Mouse (Mus musculus) thymus, postnatal 36 days (tissue): Measurements from ENCODE around the gene Catsperz.

Source experiments
- DNase-seq, 2 experiments: peaks; one replicate each; pipeline ENCODE4 v3.0.0; 2022; ENCODE audit warnings: mixed read lengths in 2 of 2

Gene Catsperz

DNA sequence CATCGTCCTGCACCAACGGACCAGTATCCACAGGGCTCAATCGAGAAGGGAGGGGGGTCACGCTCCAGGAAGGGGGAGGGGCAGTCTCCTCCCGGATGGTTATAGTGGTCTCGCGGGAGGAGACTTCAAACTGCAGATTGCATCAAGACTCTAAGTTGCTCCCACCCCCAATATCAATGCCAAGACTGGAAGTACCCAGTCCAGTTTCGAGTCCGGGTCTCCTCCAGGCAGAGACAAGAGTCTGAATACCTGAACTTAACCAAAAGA, at the start of gene Catsperz:
Gene Catsperz, minus strand, starts transcription at position 74 of the 267 bp plus-strand sequence.
- no peak for DNase-seq

DNA sequence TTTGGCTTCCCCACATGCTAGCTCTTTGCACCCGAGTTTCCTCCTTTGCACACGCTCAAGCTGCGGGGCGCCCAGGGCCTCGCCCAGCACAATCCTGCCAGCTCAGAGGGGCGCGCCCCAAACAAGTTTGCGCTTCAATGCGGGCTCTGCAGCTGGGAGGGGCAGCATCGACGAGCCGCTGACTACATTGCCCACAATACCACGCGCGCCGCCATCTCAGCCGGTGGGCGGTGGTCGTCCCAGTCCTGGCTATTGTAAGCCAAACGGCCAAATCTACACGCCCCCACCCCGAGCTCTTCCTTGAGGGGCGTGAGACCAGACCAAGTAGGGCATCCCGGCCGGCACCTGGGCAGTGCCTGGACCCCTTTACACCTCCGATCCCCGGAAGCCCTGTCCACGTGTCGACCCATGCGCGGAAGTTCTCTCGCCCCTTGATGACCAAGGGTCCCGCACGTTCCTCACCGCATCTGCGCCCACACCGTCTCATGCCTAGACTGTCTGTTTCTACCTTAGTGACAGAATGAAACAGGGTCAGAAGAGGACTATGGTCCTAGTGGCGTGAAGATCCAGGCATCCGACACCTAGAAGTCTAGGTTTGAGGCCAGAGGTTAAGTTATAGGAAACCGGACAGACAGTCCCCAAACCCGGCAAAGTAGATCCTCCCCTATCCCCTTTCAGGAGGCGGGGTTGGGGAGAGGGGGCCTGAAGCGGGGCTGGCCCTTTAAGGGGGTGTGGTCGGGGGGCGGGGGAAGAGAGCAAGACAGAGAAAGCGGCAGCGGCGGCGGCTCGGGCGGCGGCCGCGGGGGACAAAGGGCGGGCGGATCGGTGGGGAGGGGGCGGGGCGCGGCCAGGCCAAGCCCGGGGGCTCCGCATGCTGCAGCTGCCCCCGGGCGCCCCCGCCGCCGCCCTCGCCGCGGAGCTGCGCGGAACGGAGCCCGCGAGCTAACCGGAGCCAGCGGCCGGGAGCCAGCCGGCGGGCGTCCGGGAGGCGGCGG, 49.3 kb upstream of the Catsperz start, which contains the start of gene Ppp1r14b:
Gene Ppp1r14b, plus strand, starts transcription at position 758 of the 995 bp plus-strand sequence.
- DNase-seq, result peak; percentile 82 to 90

DNA sequence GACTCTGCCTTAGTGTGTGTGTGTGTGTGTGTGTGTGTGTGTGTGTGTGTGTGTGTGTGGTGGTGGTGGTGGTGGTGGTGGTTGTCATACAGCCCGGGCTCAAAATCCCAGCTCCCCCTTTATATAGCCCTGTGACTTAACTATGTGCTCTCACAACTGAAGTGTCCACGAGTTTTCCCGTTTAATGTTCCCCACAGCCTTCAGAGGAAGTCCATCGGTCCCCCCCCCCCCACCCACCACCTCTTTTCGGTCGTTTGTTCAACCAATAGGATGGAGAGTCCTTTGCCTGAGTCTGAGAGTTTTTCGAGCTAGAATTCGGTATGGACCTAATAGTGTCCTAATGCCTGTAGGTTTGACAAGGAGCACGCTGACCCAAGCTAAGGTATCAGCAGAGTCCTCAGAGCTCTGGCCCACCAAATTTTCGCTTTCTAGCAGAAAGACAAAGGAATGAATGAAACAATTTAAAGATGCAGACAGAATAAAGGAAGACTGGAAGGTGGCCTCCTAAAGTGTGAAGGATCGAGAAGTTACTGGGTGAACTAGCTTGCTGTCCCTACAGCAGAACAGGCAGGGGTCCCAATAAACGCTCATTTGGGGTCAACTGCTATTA, 48.5 kb upstream of the Catsperz start:
- DNase-seq, result no peak

DNA sequence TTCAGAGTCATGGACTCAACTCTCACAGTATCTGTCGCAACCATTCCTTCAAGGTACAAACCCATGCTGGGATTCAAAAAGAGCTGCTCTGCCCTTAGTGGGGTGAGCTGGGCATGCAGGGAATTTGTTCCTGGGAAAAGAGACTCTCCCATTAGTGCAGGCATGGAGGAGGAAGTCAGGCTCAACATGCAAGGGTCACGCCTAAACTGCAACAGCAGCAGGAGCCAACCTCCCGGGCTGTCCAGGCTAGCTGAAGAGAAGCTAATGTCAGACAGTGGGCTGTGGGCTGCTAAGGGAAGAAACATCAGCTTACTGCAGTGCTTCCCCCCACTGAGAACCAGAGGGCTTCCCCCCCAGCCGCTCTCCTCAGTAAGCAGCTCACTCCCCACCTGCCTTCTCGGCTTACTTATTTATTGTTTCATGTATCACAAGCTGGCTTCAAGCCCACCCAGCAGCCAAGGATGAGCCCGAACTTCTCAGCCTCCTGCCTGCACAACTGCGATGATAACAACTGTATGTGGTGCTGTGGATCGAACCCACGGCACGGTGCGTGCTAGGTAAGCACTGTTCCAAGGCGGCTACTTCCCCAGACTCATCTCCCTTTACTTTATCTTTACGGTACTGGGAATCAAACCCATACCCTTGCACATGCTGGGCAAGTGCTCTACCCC, 47.2 kb upstream of the Catsperz start:
- no peak for DNase-seq

DNA sequence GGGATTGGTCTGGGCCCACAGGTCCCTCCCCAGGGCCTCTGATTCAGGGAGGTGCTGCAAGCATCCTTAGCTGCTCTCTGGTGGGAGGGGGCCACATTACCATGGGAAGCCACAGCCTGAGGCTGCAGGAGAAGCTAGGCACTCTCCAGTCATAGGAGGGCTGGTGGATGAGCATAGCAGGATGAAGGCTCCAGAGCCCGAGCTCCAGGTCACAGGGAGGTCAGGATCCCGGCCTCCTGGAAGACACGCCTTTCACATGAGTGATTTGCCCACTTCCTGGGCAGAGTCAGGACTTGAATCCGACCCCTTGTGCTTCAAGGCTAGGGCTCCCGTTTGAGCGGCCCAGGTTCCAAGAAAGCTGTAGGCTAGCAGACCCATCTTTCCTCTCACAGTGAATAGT, 46.5 kb upstream of the Catsperz start:
- no peak for DNase-seq

DNA sequence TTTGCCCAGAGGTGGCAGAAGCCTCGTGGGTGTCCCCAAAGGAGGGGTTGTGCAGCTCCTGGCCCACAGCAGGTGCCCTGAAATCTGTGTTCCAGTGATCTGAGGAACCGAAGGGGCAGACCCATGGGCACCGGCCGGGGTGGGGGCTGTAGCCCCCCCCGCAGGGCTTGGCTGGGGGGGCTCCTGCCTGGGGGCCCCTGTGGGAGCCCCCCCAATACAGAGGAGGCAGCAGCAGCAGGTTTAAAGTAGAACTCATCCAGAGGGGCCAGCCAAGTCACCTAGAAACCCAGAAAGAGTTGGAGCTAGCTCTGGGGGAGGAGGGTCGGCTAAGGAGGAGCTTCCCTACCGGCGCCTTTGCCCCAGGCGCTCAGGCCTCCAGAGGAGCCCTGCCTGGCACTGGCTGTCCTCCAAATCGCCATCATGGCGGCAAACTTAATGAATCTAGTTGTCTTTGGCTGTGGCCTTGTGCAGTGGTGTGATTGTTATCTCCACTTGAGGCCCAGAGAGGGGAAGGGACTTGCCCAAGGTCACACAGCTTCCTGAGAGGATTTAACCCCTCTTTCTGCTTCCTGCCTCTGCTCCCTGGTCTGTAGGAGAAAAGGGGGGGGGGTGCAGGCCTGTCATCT, 45.4 kb upstream of the Catsperz start:
- no peak for DNase-seq

DNA sequence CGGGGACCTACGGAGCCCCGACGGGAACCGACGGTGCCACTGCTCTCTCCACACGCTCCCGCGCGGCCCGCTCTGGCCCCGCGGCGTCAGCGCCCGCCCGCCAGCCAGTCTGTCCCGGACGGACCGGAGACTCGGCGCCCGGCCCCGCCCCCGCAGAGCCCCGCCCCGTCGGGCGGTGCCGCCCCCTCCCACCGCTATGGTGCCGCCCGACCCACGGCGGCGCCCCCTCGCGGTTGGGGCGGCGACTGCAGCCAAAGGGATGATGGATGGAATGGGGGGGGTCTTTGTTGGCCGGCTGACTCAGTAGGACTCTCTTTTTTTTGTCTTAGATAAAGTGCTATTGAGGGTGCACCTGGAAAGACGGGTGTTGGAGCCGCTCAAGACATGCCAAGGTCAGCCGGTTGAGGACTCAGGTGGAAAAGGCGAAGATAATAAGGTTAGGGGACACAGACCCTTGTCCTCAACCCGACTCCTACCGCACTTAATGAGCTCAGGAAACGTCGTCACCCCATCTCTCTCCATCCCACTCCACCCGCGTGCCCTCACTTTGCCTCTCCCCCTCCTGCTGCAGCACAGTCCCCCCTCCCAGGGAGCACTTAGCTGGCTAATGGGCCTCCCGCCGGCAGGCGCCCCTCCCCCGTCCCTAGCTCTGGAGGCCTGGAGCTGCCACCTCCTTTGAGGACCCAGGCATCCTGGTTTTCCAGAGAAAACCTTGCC, 44.6 kb upstream of the Catsperz start:
- DNase-seq, result peak; percentile 71 to 74

DNA sequence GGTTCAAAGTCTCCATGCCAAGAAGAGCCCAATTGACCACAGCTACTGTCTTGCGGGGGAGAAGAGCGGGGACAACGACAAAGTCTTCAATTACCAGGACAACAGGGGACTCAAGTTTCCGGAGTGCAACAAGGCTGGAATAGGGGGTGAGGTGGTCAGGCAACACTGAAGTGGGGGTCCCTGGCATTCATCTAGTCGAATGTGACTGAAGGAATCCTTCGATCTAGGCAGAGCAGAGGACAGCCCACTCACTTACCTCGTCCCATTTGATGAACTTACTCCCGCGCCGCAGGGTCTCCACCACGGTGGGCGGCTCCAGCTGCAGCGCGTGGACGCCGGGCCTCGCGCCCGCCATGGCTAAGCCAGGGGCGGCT, 44.1 kb upstream of the Catsperz start:
- DNase-seq, result no peak

DNA sequence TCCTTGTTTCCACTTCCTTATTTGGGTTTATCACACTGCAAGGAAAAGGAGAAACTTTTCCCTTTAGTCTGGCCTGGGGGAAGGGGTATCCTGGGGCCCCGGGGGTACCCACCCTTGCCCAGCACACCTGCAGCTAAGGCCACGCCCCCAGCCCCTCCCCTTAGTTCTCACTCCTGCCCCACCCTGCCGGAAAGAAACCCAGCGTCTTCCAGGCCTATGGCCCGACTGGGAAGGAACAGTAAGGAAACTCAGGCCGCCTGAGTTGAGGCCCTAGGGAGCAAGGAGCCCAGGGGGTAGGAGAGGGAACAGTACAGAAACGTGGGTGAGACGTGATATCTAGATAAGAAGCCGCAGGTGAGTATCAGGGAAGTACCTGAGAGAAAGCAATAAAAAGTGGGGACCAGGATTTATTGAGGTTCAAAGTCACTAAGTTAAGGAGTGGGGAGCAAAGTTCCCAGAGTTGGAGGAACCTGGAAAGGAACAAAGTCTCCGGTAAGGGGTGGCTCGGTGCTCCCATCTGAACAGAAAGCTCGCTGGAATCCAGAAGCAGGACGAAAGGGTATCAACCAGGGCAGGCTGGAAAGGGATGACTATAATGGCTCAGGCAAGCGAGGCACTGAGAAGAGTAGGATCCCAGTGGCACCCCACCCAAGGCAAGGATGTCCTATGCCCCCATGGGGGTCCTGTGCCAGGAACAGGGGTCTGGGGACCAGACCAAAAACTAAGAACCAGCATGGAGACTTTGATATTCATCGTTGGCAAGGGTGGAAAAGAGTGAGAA, 43.5 kb upstream of the Catsperz start:
- DNase-seq, result peak; percentile 40 to 58

DNA sequence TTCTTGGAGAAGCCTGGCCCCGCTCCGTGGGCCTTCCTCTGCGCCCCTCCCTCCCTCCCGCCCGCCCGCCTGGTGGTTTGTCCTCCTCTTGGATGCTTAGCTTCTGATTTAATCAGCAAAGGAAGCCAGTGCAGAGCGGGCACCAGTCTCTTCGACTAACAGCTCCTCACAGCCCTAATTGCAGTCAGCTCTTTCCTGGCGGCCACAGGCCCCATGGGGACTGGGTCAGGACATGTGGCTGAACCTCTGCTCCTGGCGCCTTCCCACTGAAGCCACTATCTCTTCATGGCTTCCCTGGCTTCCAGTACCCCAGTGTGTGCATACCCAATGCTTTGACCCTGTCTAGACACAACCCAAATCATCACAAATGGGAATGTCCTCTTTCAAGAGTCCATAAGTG, 31.3 kb upstream of the Catsperz start:
- no peak for DNase-seq

DNA sequence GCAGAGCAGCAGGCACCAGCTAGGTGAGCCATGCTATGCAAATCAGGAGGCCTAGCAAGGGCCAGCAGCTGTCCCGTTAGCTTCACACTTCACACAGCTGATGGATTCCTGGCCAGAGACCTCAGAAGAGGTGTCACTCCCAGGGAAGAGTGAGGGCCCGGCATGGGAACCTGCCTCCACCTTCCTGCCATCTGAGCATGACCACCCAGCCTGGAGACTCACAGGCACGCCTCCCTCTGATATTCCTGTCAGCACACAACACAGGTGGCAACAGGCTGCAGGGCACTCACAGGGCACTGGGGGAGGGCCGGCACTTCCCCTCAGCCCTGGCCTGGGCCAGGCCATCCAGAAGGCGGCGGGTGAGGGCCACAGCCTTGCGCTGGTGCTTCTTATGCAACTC, 30.2 kb upstream of the Catsperz start:
- DNase-seq, result no peak

DNA sequence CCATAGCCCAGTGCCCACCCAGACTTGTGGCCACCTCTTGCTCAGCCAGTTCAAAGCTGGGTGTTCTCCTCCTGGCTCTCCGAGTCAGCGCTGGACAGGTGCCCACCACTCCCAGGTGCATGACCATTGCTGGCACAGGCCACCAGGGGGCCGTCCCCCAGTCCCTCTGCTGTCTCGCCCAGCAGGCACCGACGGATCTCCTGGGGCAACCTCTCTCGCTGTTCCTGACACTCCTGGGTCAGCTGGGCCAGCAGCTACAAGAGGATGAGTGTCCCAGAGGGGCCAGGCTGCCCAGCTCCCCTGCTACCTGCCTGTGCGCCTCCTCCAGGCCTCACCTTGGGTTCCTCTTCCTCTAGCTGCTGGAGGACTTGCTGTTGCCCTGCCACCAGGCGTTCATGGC, 28.9 kb upstream of the Catsperz start:
- DNase-seq, result peak; percentile 33 to 52

DNA sequence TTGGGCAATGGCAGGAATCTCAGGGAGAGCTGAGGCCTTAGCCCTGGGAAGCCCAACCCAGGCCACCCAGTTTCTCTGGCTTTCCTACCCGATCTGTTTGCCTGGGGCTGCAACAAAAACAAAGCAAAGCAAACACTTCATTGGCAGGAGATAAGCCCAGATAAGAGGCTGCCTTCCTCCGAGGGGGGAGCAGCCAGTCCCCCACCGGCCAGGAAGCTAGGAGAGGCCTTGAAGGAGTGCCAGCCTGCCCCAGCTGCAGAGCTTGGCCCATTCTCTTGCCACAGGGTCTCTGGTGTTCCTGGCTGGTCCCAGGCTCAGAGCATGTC, 27.5 kb upstream of the Catsperz start:
- DNase-seq, result peak; percentile 28 to 55

DNA sequence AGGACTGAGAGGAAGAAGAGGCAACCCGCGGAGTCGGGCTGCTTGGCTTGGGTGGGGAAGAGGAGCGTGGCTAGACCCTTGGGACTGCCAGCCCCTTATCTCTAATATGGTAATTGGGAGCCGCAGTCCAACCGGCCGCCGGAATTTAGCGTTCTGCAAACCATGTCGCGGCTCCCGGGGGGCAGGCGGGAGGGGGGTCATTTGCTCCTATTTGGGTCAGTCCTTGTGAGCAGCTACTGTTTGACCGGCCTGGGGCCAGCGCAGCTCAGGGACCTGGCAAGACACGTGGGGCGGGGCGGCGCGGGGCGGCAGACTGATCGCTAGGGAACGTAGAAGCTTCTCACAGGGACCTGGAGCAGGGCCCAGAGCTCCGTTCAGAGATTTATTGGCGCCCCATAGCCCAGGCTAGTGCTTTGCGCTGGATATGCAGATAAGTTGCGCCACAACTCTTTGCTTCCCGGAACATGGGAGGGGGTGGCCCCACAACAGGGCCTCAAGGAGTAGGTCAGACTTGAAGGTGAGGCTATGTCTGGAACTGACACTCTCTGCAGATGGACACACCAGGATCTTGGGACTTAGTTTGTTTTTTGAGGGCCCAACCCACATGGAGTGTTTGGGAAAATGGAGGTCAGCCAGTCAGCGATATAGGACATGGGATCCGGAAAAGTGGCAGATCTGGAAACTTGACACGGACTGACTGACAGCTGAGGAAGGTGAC, 27.0 kb upstream of the Catsperz start:
- DNase-seq, result peak; percentile 51 to 66

DNA sequence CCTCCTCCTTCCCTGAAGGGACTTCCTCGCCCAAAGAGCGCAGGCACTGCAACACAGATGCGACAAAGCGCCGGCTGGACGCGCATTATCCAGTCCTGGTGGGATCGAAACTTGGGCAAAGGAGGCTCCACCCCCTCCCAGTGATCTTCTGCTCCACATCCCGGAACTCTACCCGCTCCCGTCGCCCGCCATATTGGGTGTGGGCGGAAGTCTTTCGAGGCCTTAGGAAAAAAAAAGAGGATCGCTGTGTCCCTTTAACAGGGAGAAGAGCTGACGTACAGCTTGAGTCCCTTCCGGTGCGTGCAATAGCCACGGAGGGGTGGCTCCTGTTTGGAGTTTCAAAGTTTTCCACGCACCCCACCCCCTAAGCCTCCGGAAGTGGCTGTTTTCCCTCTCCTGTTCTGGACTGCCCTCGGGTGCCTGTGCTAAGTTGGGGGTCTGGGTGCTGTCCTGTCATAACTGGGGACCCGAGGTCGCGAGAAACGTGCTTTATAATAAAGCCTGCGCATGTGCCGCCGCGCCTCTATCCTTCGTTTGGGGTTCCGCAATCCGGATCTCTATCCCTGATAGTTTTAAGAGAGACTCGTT, 26.3 kb upstream of the Catsperz start:
- DNase-seq, result peak; percentile 84 to 85

DNA sequence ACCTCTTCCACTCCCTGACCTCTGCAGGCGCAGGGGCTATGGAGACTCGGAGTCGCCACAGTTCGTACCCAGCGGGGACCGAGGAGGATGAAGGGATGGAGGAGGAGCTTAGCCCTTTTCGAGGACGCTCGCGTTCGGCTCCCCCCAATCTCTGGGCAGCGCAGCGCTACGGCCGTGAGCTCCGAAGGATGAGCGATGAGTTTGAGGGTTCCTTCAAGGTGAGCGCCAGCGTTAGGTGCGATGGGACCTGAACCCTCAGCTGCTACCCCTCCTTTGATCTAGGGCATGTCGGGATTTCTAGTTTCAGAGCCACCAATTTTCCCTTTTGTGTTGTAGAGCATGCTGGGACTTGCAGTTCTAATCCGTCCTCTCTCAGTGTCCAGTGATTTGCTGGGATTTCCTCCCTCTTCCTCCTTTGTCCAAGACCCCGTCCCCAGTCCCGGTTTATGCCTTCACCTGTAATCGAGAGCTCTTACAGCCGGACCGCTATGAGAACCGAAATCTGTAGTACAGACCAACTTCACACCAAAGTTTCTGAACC, 25.5 kb upstream of the Catsperz start:
- peak; percentile 41 to 57 for DNase-seq

DNA sequence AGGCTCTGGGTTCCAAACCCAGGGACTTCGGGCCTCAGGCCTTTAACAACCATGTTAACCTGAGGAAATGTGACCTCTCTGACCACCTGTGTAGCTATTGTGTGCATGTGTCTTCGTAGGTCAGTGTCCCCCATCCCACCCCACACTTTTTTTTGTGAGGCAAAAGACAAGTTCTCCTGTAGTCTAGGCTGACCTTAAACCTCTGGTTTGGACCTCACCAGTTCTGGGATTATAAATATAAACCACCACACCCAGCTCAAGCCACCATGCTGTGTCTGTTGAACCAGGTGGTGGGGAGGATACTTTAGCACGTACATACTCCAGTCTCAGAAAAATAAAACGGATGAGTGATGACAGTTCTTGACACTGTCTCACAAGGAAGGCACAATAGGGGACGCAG, 24.8 kb upstream of the Catsperz start:
- no peak for DNase-seq

DNA sequence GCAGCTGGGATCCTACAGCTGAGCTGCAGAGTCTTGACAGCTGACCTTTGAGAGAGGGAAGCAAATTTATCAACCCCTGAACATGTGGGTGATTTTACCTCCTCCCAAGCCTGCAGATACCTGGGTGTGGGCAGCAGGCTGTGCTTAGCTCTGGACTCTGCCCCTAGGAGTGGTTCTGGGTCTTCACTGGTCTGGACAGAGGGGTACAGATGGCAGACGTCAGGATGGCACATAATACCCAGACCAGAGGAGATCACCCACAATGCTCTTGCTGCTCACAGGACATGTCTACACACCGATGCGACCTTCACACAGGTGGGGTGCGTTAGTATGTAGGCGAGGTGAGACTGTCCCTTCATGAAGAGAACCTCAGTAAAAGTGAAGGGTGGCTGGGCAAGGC, 24.4 kb upstream of the Catsperz start:
- no peak for DNase-seq

DNA sequence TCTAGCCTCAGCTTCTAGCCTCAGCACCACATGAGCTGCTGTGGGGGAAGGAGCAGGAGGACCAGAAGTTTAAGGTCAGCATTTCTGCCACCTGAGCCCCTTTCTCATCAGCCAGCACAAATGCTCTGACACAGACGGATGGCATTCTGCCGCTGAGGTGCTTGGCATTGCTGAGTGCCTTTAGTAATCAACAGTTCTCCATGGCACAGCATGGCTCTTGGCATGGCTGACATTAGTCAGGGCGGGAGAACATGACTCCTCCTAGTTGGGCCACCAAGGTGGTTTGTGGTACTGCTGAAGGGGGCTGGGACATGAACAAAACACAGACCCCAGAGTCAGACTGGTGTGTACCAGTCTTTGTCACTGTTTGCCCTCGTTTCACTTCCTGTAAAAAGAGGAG, 23.0 kb upstream of the Catsperz start:
- DNase-seq, result no peak

DNA sequence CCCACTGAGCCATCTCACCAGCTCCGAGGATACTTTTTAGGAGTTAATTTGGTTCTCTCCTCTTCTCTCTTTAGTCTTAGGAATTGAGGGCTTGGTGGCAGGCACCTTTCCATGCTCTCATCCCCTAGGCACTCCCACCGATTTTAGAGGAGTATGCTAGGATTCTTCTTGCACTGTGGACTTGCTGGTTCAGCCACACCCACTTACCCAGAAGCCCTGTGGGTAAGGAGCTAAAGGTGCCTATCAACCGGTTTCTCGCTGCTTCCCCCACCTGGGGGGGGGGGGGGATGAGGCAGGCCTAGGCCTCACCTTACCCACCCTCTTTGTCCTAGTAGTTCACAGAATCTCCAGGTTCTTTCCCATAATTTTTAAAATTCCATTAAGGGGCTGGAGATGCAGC, 22.6 kb upstream of the Catsperz start:
- no peak for DNase-seq

DNA sequence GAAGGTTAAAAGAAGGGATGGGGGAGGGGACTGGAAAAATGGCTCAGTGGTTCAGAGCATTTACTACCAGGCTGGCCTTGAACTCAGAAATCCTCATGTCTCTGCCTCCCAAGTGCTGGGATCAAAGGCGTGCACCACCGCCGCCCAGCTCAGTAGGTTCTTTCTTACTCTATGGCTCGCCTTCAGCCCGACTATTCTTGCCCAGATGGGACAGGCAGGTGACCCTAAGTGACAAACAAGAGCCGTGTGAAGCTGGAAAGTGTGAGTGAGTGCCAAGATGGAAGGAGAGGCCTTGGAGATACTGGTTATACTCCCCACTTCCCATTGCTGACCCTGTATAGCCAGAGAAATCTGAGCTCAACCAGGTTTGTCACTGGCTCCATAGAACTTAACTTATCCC, 18.5 kb upstream of the Catsperz start:
- DNase-seq, result no peak
